Mouse (Mus musculus): ENCODE measurements around the gene Med12l.
"Not testable (repeated sequence)": the region's sequence is repeated elsewhere in the genome, so short reads cannot be mapped to it uniquely, and the experiment has no call there.

Gene Med12l

GRCm38 (mm10) chr3:59139651-59140051 lies 134.0 kb downstream of the Med12l start:
- no peak for DNase-seq (ENCODE audit: low read depth, low spot score)

- DNase-seq (ENCODE audit: low read depth, low spot score): no peak
Observed at GRCm38 (mm10) chr3:59140115-59140514, 134.5 kb downstream of the Med12l start.

GRCm38 (mm10) chr3:59140941-59141340 lies 135.3 kb downstream of the Med12l start:
- DNase-seq (ENCODE audit: low read depth, low spot score): not testable (repeated sequence)

GRCm38 (mm10) chr3:59141507-59142305 lies 136.1 kb downstream of the Med12l start:
- DNase-seq (ENCODE audit: low read depth, low spot score): no peak

GRCm38 (mm10) chr3:59145194-59145593 lies 139.6 kb downstream of the Med12l start:
- DNase-seq (ENCODE audit: low read depth, low spot score): no peak

GRCm38 (mm10) chr3:59149646-59150045 lies 144.0 kb downstream of the Med12l start:
- DNase-seq (ENCODE audit: low read depth, low spot score): no peak

- DNase-seq (ENCODE audit: low read depth, low spot score): no peak
Observed at GRCm38 (mm10) chr3:59150624-59151023, 145.0 kb downstream of the Med12l start.

- DNase-seq (ENCODE audit: low read depth, low spot score): no peak
Observed at GRCm38 (mm10) chr3:59153424-59153823, 147.8 kb downstream of the Med12l start, which contains the start of gene P2ry14. TSS of gene P2ry14 (minus strand) at chr3:59153618.

GRCm38 (mm10) chr3:59154888-59155287 lies 149.3 kb downstream of the Med12l start:
- DNase-seq (ENCODE audit: low read depth, low spot score): no peak

GRCm38 (mm10) chr3:59155404-59155803 lies 149.8 kb downstream of the Med12l start:
- DNase-seq (ENCODE audit: low read depth, low spot score): no peak

- no peak for DNase-seq (ENCODE audit: low read depth, low spot score)
Observed at GRCm38 (mm10) chr3:59157048-59157447, 151.4 kb downstream of the Med12l start.

GRCm38 (mm10) chr3:59160465-59160864 lies 154.8 kb downstream of the Med12l start:
- DNase-seq (ENCODE audit: low read depth, low spot score): no peak

GRCm38 (mm10) chr3:59167417-59168054 lies 161.9 kb downstream of the Med12l start:
- no peak for DNase-seq (ENCODE audit: low read depth, low spot score)

GRCm38 (mm10) chr3:59168476-59168875 lies 162.9 kb downstream of the Med12l start:
- DNase-seq (ENCODE audit: low read depth, low spot score): no peak

- DNase-seq (ENCODE audit: low read depth, low spot score): no peak
Observed at GRCm38 (mm10) chr3:59169215-59169614, 163.6 kb downstream of the Med12l start.

- no peak for DNase-seq (ENCODE audit: low read depth, low spot score)
Observed at GRCm38 (mm10) chr3:59169921-59170627, 164.4 kb downstream of the Med12l start.

- DNase-seq (ENCODE audit: low read depth, low spot score): no peak
Observed at GRCm38 (mm10) chr3:59174426-59175154, 169.0 kb downstream of the Med12l start.

GRCm38 (mm10) chr3:59175234-59175633 lies 169.6 kb downstream of the Med12l start:
- DNase-seq (ENCODE audit: low read depth, low spot score): no peak

- DNase-seq (ENCODE audit: low read depth, low spot score): no peak
Observed at GRCm38 (mm10) chr3:59176871-59177270, 171.2 kb downstream of the Med12l start.

- DNase-seq (ENCODE audit: low read depth, low spot score): no peak
Observed at GRCm38 (mm10) chr3:59181134-59181533, 175.5 kb downstream of the Med12l start.

- no peak for DNase-seq (ENCODE audit: low read depth, low spot score)
Observed at GRCm38 (mm10) chr3:59182129-59182528, 176.5 kb downstream of the Med12l start.

- no peak for DNase-seq (ENCODE audit: low read depth, low spot score)
Observed at GRCm38 (mm10) chr3:59185662-59186061, 180.0 kb downstream of the Med12l start.
